Mouse (Mus musculus) cerebellum, adult 2 months (tissue): ENCODE measurements around the gene Gm45837.
A peak's percentile ranks its signal among the peaks of the same experiment; 100 is the strongest.

Source experiments
- CTCF ChIP-seq: fragments of 200-500 bp; IDR thresholded peaks from 2 replicates; pipeline ENCODE4 v1.5.1; 2011; ENCODE audit warnings: low read depth, mild to moderate bottlenecking, control low read depth, low read length, moderate library complexity, borderline replicate concordance; ENCODE audit not compliant: insufficient read depth
- POLR2A ChIP-seq: fragments of 200-500 bp; IDR thresholded peaks from 2 replicates; pipeline ENCODE4 v1.6.1; 2011; ENCODE audit warnings: low read length, control low read depth, borderline replicate concordance; ENCODE audit not compliant: insufficient read depth

GRCm38 (mm10) chr7:101427736-101428135 lies 17.1 kb downstream of the Gm45837 start:
- TF ChIP-seq CTCF (peak; percentile 65), POLR2A (no peak)
